Mouse (Mus musculus): ENCODE measurements around the gene Pef1.

The Pef1 gene

GRCm38 (mm10) chr4:130102111-130102651 is at the start of gene Pef1:
TSS of gene Pef1 (plus strand) at chr4:130102558.
- DNase-seq (ENCODE audit: low read depth, low spot score): no peak

GRCm38 (mm10) chr4:130053111-130053510 is 49.2 kb upstream of the Pef1 start:
- no peak for DNase-seq (ENCODE audit: low read depth, low spot score)

GRCm38 (mm10) chr4:130054727-130055126 is 47.6 kb upstream of the Pef1 start:
- DNase-seq (ENCODE audit: low read depth, low spot score): no peak

GRCm38 (mm10) chr4:130055160-130056010 is 47.0 kb upstream of the Pef1 start:
- DNase-seq (ENCODE audit: low read depth, low spot score): no peak

GRCm38 (mm10) chr4:130056011-130056322 is 46.4 kb upstream of the Pef1 start:
- DNase-seq (ENCODE audit: low read depth, low spot score): no peak

- DNase-seq (ENCODE audit: low read depth, low spot score): no peak
These were observed 45.9 kb upstream of the Pef1 start for GRCm38 (mm10) chr4:130056471-130056870.

GRCm38 (mm10) chr4:130060937-130061336 is 41.4 kb upstream of the Pef1 start:
- DNase-seq (ENCODE audit: low read depth, low spot score): no peak

GRCm38 (mm10) chr4:130063191-130063590 is 39.2 kb upstream of the Pef1 start:
- no peak for DNase-seq (ENCODE audit: low read depth, low spot score)

GRCm38 (mm10) chr4:130066816-130067215 is 35.5 kb upstream of the Pef1 start:
- DNase-seq (ENCODE audit: low read depth, low spot score): no peak

GRCm38 (mm10) chr4:130070523-130070922 is 31.8 kb upstream of the Pef1 start:
- no peak for DNase-seq (ENCODE audit: low read depth, low spot score)

- DNase-seq (ENCODE audit: low read depth, low spot score): no peak
These were observed 30.6 kb upstream of the Pef1 start for GRCm38 (mm10) chr4:130071758-130072157.

GRCm38 (mm10) chr4:130073367-130073766 is 29.0 kb upstream of the Pef1 start:
- no peak for DNase-seq (ENCODE audit: low read depth, low spot score)

GRCm38 (mm10) chr4:130074761-130075515 is 27.4 kb upstream of the Pef1 start:
- no peak for DNase-seq (ENCODE audit: low read depth, low spot score)

- no peak for DNase-seq (ENCODE audit: low read depth, low spot score)
These were observed 25.5 kb upstream of the Pef1 start for GRCm38 (mm10) chr4:130076856-130077255.

GRCm38 (mm10) chr4:130078816-130079485 is 23.4 kb upstream of the Pef1 start:
- no peak for DNase-seq (ENCODE audit: low read depth, low spot score)

GRCm38 (mm10) chr4:130079521-130079920 is 22.8 kb upstream of the Pef1 start:
- no peak for DNase-seq (ENCODE audit: low read depth, low spot score)

- peak; percentile 52 for DNase-seq (ENCODE audit: low read depth, low spot score)
These were observed 20.8 kb upstream of the Pef1 start for GRCm38 (mm10) chr4:130081345-130082190.

GRCm38 (mm10) chr4:130082211-130082610 is 20.1 kb upstream of the Pef1 start:
- no peak for DNase-seq (ENCODE audit: low read depth, low spot score)

GRCm38 (mm10) chr4:130084331-130084945 is 17.9 kb upstream of the Pef1 start:
- DNase-seq (ENCODE audit: low read depth, low spot score): no peak

- no peak for DNase-seq (ENCODE audit: low read depth, low spot score)
These were observed 17.0 kb upstream of the Pef1 start for GRCm38 (mm10) chr4:130085246-130085820.

Measured in retina, postnatal 7 days (tissue).